Mouse (Mus musculus): ENCODE measurements around the gene Tkfc. TPM values are rescaled to one million over a fixed set of nuclear protein-coding genes. Genes with fewer than 3 reads are reported as not detected.

Tkfc gene
- total RNA-seq, 2 experiments from 2014 or later = 19.1 to 20.4 TPM

Other genes starting within 250 kb of the Tkfc start
- gene Syt7, start 216.6 kb downstream of the Tkfc start, total RNA-seq (2021) = 10 to 100 TPM; 32.1 to 33.0 TPM
- 1 to 10 TPM; 4.1 to 5.9 TPM for gene Lrrc10b, start 148.2 kb downstream of the Tkfc start, total RNA-seq (2021)
- gene Ppp1r32, start 122.7 kb downstream of the Tkfc start, total RNA-seq (2021) = under 1 TPM in 1 of 2 experiments, not detected in 1; 0.35 TPM
- gene Cpsf7, start 80.4 kb downstream of the Tkfc start, total RNA-seq (2021) = 10 to 100 TPM; 52.5 to 54.5 TPM
- 10 to 100 TPM; 68.5 to 72.4 TPM for gene Sdhaf2, start 79.5 kb downstream of the Tkfc start, total RNA-seq (2021)
- gene Tmem216, start 49.4 kb downstream of the Tkfc start, total RNA-seq (2021) = 10 to 100 TPM; 15.5 to 17.8 TPM
- 10 to 100 TPM; 13.2 to 13.6 TPM for gene Cyb561a3, start 28.5 kb downstream of the Tkfc start, total RNA-seq (2021)
- gene Tmem138, start 28.3 kb downstream of the Tkfc start, total RNA-seq (2021) = 1 to 10 TPM; 7.2 TPM
- gene Ddb1, start 327 bp downstream of the Tkfc start, total RNA-seq (2021) = 100 to 1,000 TPM; 214 to 303 TPM
- under 1 TPM; 0.20 to 0.38 TPM for gene Vwce, start 28.6 kb upstream of the Tkfc start, total RNA-seq (2021)
- gene Pga5, start 72.4 kb upstream of the Tkfc start, total RNA-seq (2021) = not detected
- gene Vps37c, start 83.1 kb upstream of the Tkfc start, total RNA-seq (2021) = 10 to 100 TPM; 19.3 to 26.8 TPM
- gene Cd5, start 133.3 kb upstream of the Tkfc start, total RNA-seq (2021) = under 1 TPM in 1 of 2 experiments, not detected in 1; 0.38 TPM
- gene Cd6, start 224.4 kb upstream of the Tkfc start, total RNA-seq (2021) = under 1 TPM in 1 of 2 experiments, not detected in 1; 0.32 TPM
- gene Slc15a3, start 234.1 kb upstream of the Tkfc start, total RNA-seq (2021) = 1 to 10 TPM; 3.1 to 6.5 TPM

Data from adrenal gland, adult 18-20 months (tissue).